Mouse (Mus musculus): ENCODE results near the gene Rasd2. TPM values are rescaled to one million over a fixed set of nuclear protein-coding genes. Genes with fewer than 3 reads are reported as not detected.

The Rasd2 gene
- 0.11 and 0.13 TPM in 2 replicates for polyA plus RNA-seq (2012; ENCODE audit: low replicate concordance)

DNA sequence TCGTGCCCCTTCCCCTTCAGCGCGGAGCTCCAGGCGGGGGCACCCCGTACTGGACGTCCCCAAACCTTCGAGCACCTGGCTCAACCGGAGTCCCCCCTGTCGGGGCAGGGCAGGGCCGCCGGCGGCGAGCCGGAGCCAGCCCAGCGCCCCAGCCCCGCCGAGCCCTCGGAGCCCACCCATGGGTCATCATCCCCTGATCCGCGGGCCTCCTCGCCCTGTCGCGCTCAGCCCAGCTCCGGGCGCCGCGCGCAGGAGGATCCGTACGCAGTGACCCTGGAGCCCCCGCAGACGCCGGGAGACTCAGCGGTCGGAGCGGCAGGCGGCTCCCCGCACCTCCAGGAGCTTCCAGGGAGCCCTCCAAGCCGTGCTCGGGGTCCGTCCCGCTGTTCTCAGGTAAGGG, at the start of gene Rasd2:
Gene Rasd2, plus strand, starts transcription at position 259 of the 400 bp plus-strand sequence.

Other genes with a start within 250 kb of the Rasd2 start
- 6.7 and 7.0 TPM in 2 replicates for gene Hmgxb4, start 220.6 kb upstream of the Rasd2 start, polyA plus RNA-seq (2012; ENCODE audit: low replicate concordance)
- 17.1 and 43.9 TPM in 2 replicates for gene Tom1, start 180.2 kb upstream of the Rasd2 start, polyA plus RNA-seq (2012; ENCODE audit: low replicate concordance)
- gene Hmox1, start 120.3 kb upstream of the Rasd2 start, polyA plus RNA-seq (2012; ENCODE audit: low replicate concordance), result 324 and 700 TPM in 2 replicates
- 14.8 and 24.4 TPM in 2 replicates for gene Mcm5, start 104.4 kb upstream of the Rasd2 start, polyA plus RNA-seq (2012; ENCODE audit: low replicate concordance)
- gene Gm10358, start 192.6 kb downstream of the Rasd2 start, polyA plus RNA-seq (2012; ENCODE audit: low replicate concordance), result not detected in 2 replicates
- not detected in 2 replicates for gene Iqcm, start 234.8 kb downstream of the Rasd2 start, polyA plus RNA-seq (2012; ENCODE audit: low replicate concordance)